Mouse (Mus musculus): ENCODE data around the gene Hnrnph2. TPM values are rescaled to one million over a fixed set of nuclear protein-coding genes. Genes with fewer than 3 reads are reported as not detected.

The Hnrnph2 gene
- 181 TPM for polyA plus RNA-seq (2014; fragmentation: Illumina TruSeq; extraction: RNeasy Lipid Tissue Mini Kit (QIAGEN cat#74804); ENCODE audit: low replicate concordance)

DNA sequence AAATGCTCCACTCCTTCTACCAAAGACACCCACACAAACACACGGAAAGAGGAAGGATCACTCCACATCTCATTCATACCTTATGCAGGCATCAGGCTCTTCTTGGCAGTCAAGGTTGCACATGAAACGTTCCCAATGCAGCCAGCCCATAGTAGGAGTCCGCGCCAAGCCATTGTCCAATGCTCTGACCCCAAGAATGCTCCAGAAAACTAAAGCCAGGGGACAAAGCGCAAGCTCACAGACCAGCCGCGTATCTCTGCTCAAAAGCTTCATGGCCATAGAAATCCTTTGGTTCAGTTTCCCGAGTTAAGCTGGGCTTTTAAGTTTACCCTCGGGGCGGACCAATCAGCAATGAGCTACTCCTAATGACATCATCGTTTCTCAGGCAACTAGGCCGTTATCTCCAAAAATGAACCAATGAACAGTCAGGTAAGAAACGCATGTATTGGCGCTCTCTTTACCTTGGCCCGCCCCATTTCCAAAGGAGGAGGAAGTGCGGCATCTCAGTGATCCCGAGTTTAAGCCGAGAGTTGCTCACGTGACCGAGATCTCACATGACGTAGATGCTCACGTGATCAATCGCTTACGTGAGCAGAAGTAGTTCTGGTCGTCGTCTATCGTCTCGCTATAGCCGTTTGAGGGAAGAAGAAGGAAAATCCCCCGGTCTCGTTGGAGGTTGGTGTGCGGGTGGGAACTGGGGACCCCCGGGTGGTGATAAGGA, at the start of gene Hnrnph2, which contains the start of gene Gla:
Hnrnph2 (plus strand) TSS at position 521 of the 721 bp plus-strand sequence.
Gla (minus strand) TSS at position 467 of the 721 bp plus-strand sequence.

DNA sequence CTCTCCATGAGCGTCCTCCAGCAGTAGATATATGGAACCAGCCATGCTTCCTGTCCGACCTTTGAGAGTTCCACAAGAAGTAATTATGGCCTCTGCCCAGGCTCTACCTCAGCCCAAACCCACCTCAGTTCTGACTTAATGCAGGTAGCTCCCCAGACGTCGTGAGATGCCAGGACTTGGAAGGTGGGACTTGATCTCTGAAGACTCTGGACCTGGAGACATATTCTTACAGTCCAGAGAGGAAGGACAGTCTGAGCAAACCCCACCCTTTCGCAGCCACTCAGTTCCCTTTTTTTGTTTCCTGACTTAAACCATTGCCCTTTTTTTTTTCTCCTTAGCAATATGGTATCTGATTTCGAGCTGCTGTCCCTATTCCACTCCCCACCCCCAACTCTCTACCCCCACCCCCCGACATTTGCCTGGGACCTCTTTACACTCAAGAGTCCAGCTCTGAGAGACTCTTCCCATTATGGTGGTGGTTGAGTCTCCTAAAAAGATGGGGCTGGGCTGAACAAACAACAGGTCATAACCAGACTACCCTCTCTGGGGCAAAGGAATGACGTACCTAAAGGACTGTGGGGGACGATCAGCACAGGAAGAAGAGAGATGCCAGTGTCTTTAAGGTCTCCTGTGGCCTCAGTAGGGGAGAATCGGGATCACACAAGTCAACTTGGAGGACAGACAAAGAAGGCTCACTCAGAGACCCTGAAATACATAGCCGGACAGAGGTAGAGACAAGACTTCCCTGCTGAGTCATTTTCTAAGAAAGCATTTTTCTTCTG, 17.9 kb upstream of the Hnrnph2 start, which contains the start of gene Btk:
Btk (minus strand) TSS at position 683 of the 782 bp plus-strand sequence.

DNA sequence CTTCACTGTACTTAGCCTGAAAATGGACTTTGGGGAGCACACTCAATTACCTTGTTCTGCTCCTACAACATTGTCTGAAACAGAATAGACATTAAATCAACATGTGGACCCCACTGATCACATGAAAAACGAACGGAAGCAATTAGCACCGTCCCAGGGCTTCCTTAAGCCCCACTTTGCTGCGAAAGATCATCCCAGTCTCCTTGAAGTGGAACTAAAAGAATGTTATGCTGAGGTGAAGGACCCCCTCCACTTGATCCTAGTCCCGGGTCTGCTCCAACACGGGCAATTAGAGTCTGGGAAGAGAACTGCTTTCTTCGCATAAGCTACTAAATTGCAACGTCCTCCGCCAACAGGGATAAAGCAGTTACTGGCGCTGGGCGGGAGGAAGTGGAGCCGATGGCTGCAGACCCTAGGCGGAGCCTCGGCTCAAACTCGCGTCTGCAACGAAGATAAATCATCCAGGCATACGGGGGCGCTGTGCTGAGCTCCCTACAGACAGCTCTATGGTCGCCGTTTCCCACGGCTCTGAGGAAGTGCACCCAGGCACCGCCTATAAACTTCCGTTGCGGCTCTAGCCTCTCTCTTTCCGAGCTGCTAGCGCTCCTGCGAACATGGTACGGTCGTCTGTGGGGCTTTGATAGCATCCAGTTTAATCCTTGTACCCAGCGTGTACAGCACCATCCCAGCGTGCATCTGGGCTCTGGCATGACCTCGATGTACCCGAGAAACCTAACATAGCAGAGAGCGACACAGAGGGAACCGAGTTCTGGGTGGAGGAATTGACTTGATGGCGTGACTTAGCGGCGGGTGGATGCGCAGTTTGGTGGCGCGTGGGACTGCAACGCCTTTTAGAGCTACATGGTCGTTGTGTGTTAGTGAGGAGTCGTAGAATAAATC, 15.6 kb upstream of the Hnrnph2 start, which contains the start of gene Rpl36a:
Rpl36a (plus strand) TSS at position 552 of the 900 bp plus-strand sequence.

Other genes with a start within 250 kb of the Hnrnph2 start
- gene Drp2, start 196.6 kb upstream of the Hnrnph2 start, polyA plus RNA-seq (2014; fragmentation: Illumina TruSeq; extraction: RNeasy Lipid Tissue Mini Kit (QIAGEN cat#74804); ENCODE audit: low replicate concordance), result 0.41 TPM
- gene Taf7l, start 124.7 kb upstream of the Hnrnph2 start, polyA plus RNA-seq (2014; fragmentation: Illumina TruSeq; extraction: RNeasy Lipid Tissue Mini Kit (QIAGEN cat#74804); ENCODE audit: low replicate concordance), result not detected
- 150 TPM for gene Timm8a1, start 59.3 kb upstream of the Hnrnph2 start, polyA plus RNA-seq (2014; fragmentation: Illumina TruSeq; extraction: RNeasy Lipid Tissue Mini Kit (QIAGEN cat#74804); ENCODE audit: low replicate concordance)
- gene Btk, start 17.6 kb upstream of the Hnrnph2 start, polyA plus RNA-seq (2014; fragmentation: Illumina TruSeq; extraction: RNeasy Lipid Tissue Mini Kit (QIAGEN cat#74804); ENCODE audit: low replicate concordance), result 4.3 TPM
- 502 TPM for gene Rpl36a, start 15.5 kb upstream of the Hnrnph2 start, polyA plus RNA-seq (2014; fragmentation: Illumina TruSeq; extraction: RNeasy Lipid Tissue Mini Kit (QIAGEN cat#74804); ENCODE audit: low replicate concordance)
- 6.3 TPM for gene Gla, start 54 bp upstream of the Hnrnph2 start, polyA plus RNA-seq (2014; fragmentation: Illumina TruSeq; extraction: RNeasy Lipid Tissue Mini Kit (QIAGEN cat#74804); ENCODE audit: low replicate concordance)
- gene Armcx4, start 85.3 kb downstream of the Hnrnph2 start, polyA plus RNA-seq (2014; fragmentation: Illumina TruSeq; extraction: RNeasy Lipid Tissue Mini Kit (QIAGEN cat#74804); ENCODE audit: low replicate concordance), result 0.93 TPM
- 9.7 TPM for gene Armcx1, start 116.8 kb downstream of the Hnrnph2 start, polyA plus RNA-seq (2014; fragmentation: Illumina TruSeq; extraction: RNeasy Lipid Tissue Mini Kit (QIAGEN cat#74804); ENCODE audit: low replicate concordance)
- not detected for gene Armcx6, start 150.2 kb downstream of the Hnrnph2 start, polyA plus RNA-seq (2014; fragmentation: Illumina TruSeq; extraction: RNeasy Lipid Tissue Mini Kit (QIAGEN cat#74804); ENCODE audit: low replicate concordance)
- gene Armcx3, start 155.4 kb downstream of the Hnrnph2 start, polyA plus RNA-seq (2014; fragmentation: Illumina TruSeq; extraction: RNeasy Lipid Tissue Mini Kit (QIAGEN cat#74804); ENCODE audit: low replicate concordance), result 21.5 TPM
- gene Armcx2, start 208.0 kb downstream of the Hnrnph2 start, polyA plus RNA-seq (2014; fragmentation: Illumina TruSeq; extraction: RNeasy Lipid Tissue Mini Kit (QIAGEN cat#74804); ENCODE audit: low replicate concordance), result 8.4 TPM